Mouse (Mus musculus): Measurements from ENCODE around the gene Lrrc29.

Gene Lrrc29

GRCm38 (mm10) chr8:105345061-105345975, 19.2 kb upstream of the Lrrc29 start:
- peak; percentile 55 for DNase-seq (ENCODE audit: extremely low read depth, low read depth, low spot score)

- DNase-seq (ENCODE audit: extremely low read depth, low read depth, low spot score), result peak; percentile 78
These were observed 17.9 kb upstream of the Lrrc29 start for GRCm38 (mm10) chr8:105343791-105344574.

- DNase-seq (ENCODE audit: extremely low read depth, low read depth, low spot score), result no peak
These were observed 16.7 kb upstream of the Lrrc29 start for GRCm38 (mm10) chr8:105342768-105343167.

GRCm38 (mm10) chr8:105341399-105341798, 15.3 kb upstream of the Lrrc29 start:
- no peak for DNase-seq (ENCODE audit: extremely low read depth, low read depth, low spot score)

- peak; percentile 62 for DNase-seq (ENCODE audit: extremely low read depth, low read depth, low spot score)
These were observed 14.0 kb upstream of the Lrrc29 start for GRCm38 (mm10) chr8:105339886-105340635.

- DNase-seq (ENCODE audit: extremely low read depth, low read depth, low spot score), result no peak
These were observed 12.9 kb upstream of the Lrrc29 start for GRCm38 (mm10) chr8:105338992-105339391.

GRCm38 (mm10) chr8:105336373-105337130, 10.5 kb upstream of the Lrrc29 start:
- no peak for DNase-seq (ENCODE audit: extremely low read depth, low read depth, low spot score)

GRCm38 (mm10) chr8:105332523-105332922, 6.4 kb upstream of the Lrrc29 start:
- no peak for DNase-seq (ENCODE audit: extremely low read depth, low read depth, low spot score)

- DNase-seq (ENCODE audit: extremely low read depth, low read depth, low spot score), result no peak
These were observed 5.9 kb upstream of the Lrrc29 start for GRCm38 (mm10) chr8:105331931-105332330.

GRCm38 (mm10) chr8:105331469-105331868, 5.4 kb upstream of the Lrrc29 start:
- no peak for DNase-seq (ENCODE audit: extremely low read depth, low read depth, low spot score)

- DNase-seq (ENCODE audit: extremely low read depth, low read depth, low spot score), result no peak
These were observed 4.2 kb upstream of the Lrrc29 start for GRCm38 (mm10) chr8:105330325-105330724.

GRCm38 (mm10) chr8:105326968-105327367, 890 bp upstream of the Lrrc29 start:
- no peak for DNase-seq (ENCODE audit: extremely low read depth, low read depth, low spot score)

- no peak for DNase-seq (ENCODE audit: extremely low read depth, low read depth, low spot score)
These were observed 411 bp downstream of the Lrrc29 start for GRCm38 (mm10) chr8:105325641-105326093.

- no peak for DNase-seq (ENCODE audit: extremely low read depth, low read depth, low spot score)
These were observed 2.9 kb downstream of the Lrrc29 start for GRCm38 (mm10) chr8:105323183-105323582.

- no peak for DNase-seq (ENCODE audit: extremely low read depth, low read depth, low spot score)
These were observed 7.4 kb downstream of the Lrrc29 start for GRCm38 (mm10) chr8:105318662-105319190.

- DNase-seq (ENCODE audit: extremely low read depth, low read depth, low spot score), result no peak
These were observed 8.1 kb downstream of the Lrrc29 start for GRCm38 (mm10) chr8:105317941-105318340.

- DNase-seq (ENCODE audit: extremely low read depth, low read depth, low spot score), result no peak
These were observed 10.9 kb downstream of the Lrrc29 start for GRCm38 (mm10) chr8:105315073-105315769.

GRCm38 (mm10) chr8:105313622-105314402, 12.3 kb downstream of the Lrrc29 start:
- DNase-seq (ENCODE audit: extremely low read depth, low read depth, low spot score), result no peak
